Mouse (Mus musculus): ENCODE measurements around the gene Jakmip3. TPM values are rescaled to one million over a fixed set of nuclear protein-coding genes. Genes with fewer than 3 reads are reported as not detected.
A peak's percentile ranks its signal among the peaks of the same experiment; 100 is the strongest.

Jakmip3 gene
- 10 to 100 TPM; 42.1 to 44.0 TPM for total RNA-seq (2021)
- long read RNA-seq, experiment 1, partial matches to known transcripts: 1 of 2 reads
- long read RNA-seq, experiment 1, other reads (novel, unspliced or antisense): 1 of 2 reads
- long read RNA-seq, experiment 2, partial matches to known transcripts: 1 of 1 reads
- long read RNA-seq, experiment 2, other reads (novel, unspliced or antisense): 0 of 1 reads

- intact Hi-C loops (cut with DNase I): no loop called here
- DNase-seq (ENCODE audit: low spot score in 2 of 2): peak; percentile 66 to 70
Measured at GRCm38 (mm10) chr7:138940612-138941461, at the start of gene Jakmip3. Jakmip3 (plus strand) TSS chr7:138940730.

GRCm38 (mm10) chr7:138898122-138898521 lies 42.4 kb upstream of the Jakmip3 start:
- DNase-seq (ENCODE audit: low spot score in 2 of 2): no peak
- intact Hi-C loops (cut with DNase I): no loop called here

GRCm38 (mm10) chr7:138898743-138899142 lies 41.8 kb upstream of the Jakmip3 start:
- intact Hi-C loops (cut with DNase I): no loop called here
- no peak for DNase-seq (ENCODE audit: low spot score in 2 of 2)

DNA sequence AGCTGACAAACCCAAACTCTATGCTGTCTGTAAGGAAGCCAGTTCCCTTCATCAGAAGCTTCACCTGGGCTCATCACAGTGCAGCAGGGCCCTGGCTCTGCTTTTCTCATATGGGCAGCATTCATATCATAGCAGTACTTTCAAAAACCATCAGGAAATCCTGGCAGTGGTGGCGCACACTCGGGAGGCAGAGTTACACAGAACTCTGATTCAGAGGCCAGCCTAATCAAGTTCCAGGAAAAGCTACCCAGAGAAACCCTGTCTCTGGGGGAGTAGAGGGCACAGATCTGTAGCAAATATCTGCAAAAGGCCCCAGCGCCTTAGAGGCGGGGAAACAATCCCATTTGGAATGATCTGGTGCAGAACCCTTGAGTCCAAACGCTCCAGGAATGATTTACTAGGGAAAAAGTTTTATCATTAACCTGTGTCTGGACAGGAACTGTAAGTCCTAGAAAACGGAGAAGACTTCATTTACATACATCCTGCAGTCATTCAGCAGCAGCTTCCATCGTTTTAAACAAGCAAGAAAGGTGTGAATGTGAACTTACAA lies 36.6 kb upstream of the Jakmip3 start:
- no peak for DNase-seq (ENCODE audit: low spot score in 2 of 2)
- intact Hi-C loops (cut with DNase I): no loop called here

DNA sequence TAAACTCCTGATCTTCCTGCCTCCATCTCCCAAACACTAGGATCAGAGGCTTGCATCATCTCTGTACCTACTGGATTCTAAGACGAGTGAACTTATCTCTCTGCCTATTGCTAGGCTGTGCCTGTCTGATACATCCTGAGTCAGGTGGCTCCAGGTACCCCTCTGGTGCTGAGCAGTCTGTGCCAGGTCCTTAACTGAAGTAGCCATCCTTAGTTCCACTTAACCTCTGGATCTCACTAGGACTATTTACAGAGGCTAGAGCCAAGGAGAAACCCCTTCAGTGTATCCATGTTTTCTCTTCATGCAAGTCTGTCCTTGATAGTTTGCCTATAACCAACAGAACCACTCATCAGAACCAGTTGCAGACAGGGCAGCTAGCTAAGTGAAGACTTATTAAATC lies 34.1 kb upstream of the Jakmip3 start:
- intact Hi-C loops (cut with DNase I): loop anchor here (5.0 kb wide), 1 partner anchor 59 kb away; the partner anchor contains the start of genes Mapk1ip1 and Ppp2r2d
- DNase-seq (ENCODE audit: low spot score in 2 of 2): no peak

DNA sequence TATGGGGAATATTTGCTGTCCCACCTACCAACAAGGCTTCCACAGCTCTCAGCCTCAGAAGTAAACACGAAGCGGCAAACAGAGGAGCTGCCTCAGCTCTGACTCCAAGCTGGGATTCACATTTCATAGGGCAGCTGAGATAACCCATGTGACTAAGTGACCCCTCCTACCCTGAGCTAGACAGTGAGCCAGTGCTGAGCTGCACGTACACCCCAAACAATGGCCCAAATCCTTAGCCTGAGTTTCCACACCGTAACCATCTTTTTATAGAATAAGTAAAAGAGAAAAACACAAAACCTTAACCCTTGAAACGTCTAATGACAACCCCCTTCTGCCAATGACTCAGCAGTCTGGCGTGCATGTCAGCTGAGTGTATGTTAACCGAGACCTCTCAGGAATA lies 33.5 kb upstream of the Jakmip3 start:
- peak; percentile 24 to 70 for DNase-seq (ENCODE audit: low spot score in 2 of 2)
- intact Hi-C loops (cut with DNase I): loop anchor here (5.0 kb wide), 1 partner anchor 60 kb away; the partner anchor contains the start of genes Mapk1ip1 and Ppp2r2d

- no peak for DNase-seq (ENCODE audit: low spot score in 2 of 2)
- intact Hi-C loops (cut with DNase I): loop anchor here (5.0 kb wide), 1 partner anchor 61 kb away; the partner anchor contains the start of genes Mapk1ip1 and Ppp2r2d
Measured at GRCm38 (mm10) chr7:138907976-138908375, 32.6 kb upstream of the Jakmip3 start.

DNA sequence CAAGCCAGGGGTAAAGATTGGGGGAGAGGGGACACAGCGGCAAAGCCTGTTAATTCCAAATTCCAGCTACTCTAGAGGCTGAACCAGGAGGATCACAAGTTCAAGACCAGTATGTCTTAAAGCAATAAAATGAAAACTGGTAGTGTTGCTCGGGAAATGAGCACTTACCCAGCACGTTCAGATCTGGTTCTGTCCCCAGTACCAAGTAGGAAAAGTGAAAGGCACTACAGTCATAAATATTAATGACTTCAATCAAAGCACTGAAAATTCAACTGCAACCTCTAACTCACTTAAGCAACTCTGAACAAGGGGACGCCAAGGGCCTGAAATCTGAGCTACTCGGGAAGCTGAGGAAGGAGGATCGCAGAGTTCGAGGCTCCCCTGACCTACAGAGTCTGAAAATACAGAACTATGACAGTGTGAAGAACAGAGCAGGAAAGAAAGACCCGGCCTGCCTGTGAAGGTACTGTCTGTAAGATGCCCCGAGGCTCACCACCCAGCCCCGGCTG lies 31.7 kb upstream of the Jakmip3 start:
- no peak for DNase-seq (ENCODE audit: low spot score in 2 of 2)
- intact Hi-C loops (cut with DNase I): loop anchor here (5.0 kb wide), 1 partner anchor 62 kb away; the partner anchor contains the start of genes Mapk1ip1 and Ppp2r2d

GRCm38 (mm10) chr7:138909277-138910192 lies 31.0 kb upstream of the Jakmip3 start, which contains the start of gene Bnip3:
Bnip3 (minus strand) TSS chr7:138909519.
- intact Hi-C loops (cut with DNase I): loop anchor here (5.0 kb wide), 1 partner anchor 62 kb away; the partner anchor contains the start of genes Mapk1ip1 and Ppp2r2d
- peak; percentile 84 to 88 for DNase-seq (ENCODE audit: low spot score in 2 of 2)

DNA sequence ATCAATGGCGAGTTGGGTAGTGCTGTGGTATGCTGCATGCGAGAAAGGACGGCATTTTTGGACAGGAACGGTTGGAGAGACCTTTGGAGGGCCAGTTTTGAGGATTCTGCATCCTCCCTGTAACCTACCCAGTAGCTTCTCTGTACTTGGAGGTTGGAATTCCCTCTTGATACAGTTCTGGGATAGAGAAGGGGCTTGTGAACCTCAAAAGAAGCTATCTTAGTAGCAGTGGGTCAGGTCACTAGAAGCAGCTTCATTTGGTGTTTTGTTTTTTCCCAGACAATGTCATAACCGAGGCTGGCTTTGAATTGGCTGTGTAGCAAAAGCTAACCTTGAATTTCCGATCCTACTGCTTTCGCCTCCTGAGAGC lies 30.4 kb upstream of the Jakmip3 start:
- intact Hi-C loops (cut with DNase I): no loop called here
- DNase-seq (ENCODE audit: low spot score in 2 of 2): no peak

DNA sequence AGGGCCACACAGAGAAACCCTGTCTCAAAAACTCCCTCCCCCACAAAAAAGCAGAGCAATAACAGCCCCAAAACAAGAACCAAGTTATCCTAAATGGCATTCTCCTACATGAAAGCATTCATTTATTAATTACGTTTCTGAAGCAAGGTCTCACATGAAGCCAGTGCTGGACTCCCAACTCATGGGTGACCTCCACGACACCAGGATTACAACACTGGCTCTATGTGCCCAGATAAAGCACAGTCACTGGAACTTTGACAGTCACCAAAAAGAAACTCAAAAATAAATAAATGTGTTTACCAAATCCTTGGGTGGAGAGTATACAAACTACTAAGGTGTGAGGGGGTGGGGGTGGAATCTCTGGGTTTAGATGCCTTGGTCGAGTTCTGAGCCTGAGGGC lies 26.9 kb upstream of the Jakmip3 start:
- no peak for DNase-seq (ENCODE audit: low spot score in 2 of 2)
- intact Hi-C loops (cut with DNase I): no loop called here

- intact Hi-C loops (cut with DNase I): no loop called here
- peak; percentile 27 to 52 for DNase-seq (ENCODE audit: low spot score in 2 of 2)
Measured at GRCm38 (mm10) chr7:138919156-138919944, 21.2 kb upstream of the Jakmip3 start.

GRCm38 (mm10) chr7:138921611-138922010 lies 18.9 kb upstream of the Jakmip3 start:
- intact Hi-C loops (cut with DNase I): no loop called here
- DNase-seq (ENCODE audit: low spot score in 2 of 2): no peak

DNA sequence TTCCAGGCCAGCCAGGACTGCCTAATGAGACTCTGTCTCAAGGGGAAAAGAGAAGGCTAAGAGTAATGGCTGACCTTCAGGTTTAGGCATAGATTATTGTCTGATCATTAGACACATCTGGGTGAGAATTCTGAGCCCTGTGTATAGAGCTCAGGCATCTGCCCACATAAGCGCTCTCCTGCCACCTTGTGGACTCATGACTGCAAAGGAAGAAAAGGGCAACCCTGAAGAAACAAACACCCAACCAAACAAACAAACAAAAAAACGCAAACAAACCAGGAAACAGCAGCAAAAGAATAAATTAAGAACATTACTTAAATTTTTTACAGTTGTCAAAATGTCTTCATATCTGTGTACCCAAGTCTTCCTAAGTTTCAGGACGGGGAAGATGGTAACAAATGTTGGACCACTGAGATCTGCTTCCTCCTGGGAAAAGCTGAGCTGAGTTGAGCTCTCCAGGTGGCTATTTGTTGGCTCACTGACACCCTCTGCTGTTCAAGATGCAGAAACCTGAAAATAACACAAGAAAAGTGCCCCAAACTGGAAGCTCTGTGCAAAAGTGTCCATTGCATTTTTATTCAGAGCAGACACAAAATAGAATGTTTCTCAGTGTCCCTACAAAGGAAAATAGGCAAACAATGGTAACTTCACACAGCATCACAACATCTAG lies 16.6 kb upstream of the Jakmip3 start:
- no peak for DNase-seq (ENCODE audit: low spot score in 2 of 2)
- intact Hi-C loops (cut with DNase I): loop anchor here (2.0 kb wide), 1 partner anchor 79 kb away; no protein-coding TSS in a partner anchor

DNA sequence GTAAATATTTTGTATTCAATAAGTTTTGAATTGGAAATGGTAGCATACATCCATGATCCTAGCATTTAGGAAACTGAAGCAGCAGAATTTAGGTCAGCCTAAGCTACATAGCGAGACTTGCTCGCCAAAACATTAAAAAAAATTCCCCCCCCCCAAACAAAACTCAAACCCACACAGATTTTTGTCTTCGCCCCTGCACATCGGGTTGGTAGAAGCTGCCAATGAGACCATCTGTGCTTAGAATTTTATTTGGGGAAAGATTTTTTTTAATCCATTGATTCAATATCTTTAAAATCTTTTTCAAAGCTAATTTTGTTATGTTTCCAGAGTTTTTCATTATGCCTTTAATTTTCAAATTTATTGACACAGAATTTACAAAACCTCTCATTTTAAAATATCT lies 12.1 kb upstream of the Jakmip3 start:
- intact Hi-C loops (cut with DNase I): no loop called here
- DNase-seq (ENCODE audit: low spot score in 2 of 2): no peak

GRCm38 (mm10) chr7:138934523-138934922 lies 6.0 kb upstream of the Jakmip3 start:
- intact Hi-C loops (cut with DNase I): no loop called here
- DNase-seq (ENCODE audit: low spot score in 2 of 2): no peak

DNA sequence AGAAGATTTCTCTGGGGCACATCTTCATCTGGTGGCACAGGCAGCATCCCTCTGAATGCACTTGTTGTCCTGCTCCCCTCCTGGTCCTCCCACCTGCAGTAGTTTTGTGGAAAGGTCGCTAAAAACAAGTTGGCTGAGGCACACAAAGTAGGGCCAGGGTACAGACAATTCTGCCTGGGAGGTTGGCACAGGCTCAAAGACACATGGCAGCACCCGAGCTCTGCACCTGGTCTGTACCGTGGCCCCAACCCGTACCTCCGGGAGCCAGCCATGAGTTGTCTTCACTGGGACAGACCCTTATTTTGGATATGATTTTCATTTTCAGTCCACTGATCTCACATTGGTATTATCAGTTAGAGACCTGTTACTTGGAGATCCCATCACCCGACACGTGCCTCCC lies 1.5 kb upstream of the Jakmip3 start:
- DNase-seq (ENCODE audit: low spot score in 2 of 2): no peak
- intact Hi-C loops (cut with DNase I): no loop called here

DNA sequence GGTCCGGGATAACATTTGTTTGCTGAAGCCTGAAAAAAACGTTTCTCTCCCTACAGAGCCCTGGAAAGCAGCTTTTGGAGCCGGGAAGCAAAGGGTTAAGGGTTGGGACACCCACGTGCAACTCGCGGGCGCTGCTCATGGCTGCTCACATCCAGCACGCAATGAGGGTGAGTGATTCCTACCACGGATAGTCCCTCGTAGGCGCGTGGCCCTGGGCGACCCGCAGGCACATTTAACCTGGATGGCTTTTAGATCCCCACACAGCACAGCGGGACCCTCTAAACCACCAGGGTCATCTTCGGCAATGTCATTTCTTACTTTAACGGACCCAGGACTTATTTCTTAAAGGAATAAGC lies 296 bp upstream of the Jakmip3 start:
- intact Hi-C loops (cut with DNase I): no loop called here
- peak; percentile 77 to 82 for DNase-seq (ENCODE audit: low spot score in 2 of 2)
